Mouse (Mus musculus) embryo, embryonic 9.5 days (tissue): ENCODE data around the gene Nup214.

Source experiments
- DNase-seq: peaks from one replicate; pipeline ENCODE4 v3.0.0-alpha.2; 2017; ENCODE audit errors: extremely low spot score

Nup214 gene

DNA sequence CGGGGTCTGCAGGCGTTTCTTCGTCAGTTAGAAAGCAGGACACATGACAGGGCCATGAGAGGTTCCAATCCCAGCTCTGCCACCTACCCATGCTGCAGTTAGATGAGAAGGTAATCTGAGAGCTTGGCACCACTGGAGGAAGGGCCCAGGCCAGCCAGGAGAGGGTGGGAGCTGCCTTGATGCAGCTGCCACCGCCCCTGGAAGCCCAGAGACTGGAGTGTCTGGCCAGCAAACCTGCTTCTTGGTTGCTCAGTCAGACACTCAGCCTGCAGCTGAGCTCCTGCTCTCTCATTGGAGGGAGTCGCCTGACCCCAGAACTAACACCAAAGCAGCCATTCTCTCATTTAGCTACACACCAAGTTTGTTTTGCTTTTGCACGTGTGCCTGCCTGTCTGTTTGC, 71.1 kb downstream of the Nup214 start:
- DNase-seq = no peak

DNA sequence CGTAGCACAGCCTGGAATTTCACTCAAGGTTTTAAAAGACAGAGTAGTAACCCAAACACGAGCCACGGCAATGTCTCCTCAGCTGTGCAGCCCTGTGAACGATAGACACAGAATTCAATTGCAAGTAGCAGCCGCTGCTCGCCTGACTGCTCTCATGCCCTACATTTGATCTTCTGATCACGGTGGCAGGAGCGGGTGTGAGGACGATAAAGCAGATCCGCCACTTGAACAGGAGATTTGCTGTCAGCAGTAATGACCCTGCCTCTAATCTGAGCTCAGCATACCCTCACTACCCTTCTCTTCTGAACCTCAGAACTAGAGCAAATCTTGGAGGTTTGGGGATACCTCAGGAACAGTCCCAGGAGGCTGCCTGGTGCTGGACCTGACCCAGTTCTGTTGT, 71.8 kb downstream of the Nup214 start:
- DNase-seq = no peak

DNA sequence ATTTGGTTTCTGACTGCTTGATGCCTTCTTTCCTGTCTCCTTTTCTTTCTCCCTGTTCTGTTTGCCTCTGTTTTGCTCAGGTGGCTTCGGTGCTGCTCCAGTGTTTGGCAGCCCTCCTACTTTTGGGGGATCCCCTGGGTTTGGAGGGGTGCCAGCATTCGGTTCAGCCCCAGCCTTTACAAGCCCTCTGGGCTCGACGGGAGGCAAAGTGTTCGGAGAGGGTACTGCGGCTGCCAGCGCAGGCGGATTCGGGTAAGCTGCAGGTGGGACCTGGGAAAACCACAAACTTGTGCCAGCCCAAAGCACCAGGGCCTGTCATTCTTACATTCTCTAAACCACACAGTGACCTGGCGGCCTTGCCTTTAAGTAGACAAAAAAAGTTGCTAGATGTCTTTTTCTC, 73.1 kb downstream of the Nup214 start:
- DNase-seq = no peak

DNA sequence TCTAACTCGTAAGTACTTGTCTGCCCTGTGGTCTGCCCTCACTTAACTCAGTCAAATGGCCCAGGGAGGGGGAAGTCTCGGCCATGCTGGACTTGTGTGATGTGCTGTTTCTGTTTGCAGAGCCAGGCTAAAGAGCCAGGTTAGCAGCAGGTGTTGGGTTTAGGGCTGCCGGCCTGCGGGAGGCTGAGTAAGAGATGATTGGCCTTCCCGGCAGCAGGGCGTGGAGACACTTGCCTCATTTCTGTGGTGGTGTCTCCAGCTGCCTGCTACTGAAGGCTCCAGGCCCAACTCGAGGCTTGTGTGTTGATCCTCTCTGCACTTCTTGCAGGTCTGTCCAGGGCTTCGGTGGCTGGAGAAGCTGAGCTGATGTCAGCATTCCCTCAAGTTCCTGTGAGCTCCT, 77.6 kb downstream of the Nup214 start:
- DNase-seq = no peak

DNA sequence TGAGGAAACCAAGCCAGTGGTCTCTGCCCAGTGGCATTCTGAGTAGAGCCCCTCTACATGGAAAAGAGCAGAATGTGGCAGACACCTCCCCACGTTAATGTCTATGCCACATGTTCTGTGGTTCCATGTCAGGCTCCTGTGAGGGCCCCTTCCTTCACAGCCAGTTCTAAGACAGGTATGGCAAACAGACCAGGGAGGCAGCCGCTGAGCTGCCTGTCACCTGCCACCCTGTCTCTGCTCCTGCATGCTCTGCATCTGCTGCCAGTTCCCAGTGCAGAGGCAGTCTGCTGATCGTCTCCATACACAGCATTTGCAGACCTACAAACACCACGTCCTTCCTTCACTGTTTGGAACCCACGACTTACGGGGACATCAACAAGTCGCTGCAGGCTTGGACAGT, 78.2 kb downstream of the Nup214 start:
- DNase-seq = no peak

DNA sequence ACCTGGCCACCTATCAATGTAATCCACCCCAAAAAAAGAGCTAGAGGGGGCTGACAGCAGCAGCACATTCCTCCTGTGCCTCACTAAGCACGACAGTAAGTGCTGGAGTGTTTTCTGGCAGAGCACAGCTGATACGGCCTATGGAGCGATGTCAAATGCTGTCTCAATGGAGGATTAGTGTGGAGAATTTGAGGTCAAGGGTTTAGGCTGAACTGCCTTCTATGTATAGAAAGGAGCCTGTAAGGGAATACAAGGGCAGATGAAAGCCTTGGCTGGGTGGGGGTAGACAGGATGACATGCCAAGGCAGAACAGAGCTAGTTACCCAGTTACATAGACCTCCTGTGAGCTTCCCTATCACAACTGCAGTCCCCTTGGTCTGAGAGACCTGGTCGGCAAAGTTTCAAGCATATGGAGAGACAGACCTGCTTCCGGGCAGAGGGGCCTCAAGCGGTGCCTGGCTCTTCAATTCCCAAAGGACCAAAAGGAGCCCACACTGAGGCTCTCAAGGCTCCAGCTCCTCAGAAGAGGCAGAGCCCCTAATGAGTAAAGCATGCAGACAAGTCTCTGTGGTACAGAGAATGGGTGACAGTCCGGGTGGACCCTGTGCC, 81.2 kb downstream of the Nup214 start:
- DNase-seq = no peak

DNA sequence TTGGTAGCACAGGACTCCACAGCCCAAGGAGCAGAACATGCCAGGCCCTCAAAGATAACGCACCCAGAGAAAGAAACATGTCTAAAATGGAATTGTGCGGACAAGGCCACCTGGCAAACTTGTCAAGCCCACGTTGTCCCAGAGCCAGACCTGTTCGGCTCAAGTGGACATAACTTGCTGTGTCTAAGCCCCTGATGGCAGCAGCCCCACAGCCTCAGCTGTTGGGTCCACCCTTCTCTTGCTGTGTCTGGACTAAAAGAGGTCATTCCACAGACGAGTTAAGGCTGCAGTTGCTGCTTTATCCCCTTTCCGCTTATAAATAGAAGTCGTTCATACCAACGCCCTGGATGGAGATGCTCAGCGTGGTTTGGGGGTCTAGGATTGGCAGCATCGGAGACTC, 82.3 kb downstream of the Nup214 start:
- no peak for DNase-seq

DNA sequence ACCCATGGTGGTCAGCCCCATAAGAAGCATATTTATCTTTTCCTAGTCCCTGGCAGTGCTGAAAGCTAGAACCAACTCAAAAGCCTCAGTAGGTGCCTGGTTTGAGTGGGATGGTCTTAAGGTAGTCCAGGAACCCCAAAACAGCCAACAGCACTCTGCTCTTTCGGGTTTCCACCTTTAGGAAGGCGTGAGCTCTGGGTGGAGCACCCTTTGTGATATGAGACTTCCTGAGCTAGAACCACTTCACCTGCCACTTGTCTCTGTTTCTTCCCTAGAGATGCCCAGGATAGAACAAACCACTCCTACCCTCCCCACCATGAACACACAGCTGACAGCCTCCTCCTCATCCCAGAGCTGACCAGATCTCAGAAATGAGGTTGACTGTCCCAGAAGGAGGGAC, 83.1 kb downstream of the Nup214 start:
- no peak for DNase-seq

DNA sequence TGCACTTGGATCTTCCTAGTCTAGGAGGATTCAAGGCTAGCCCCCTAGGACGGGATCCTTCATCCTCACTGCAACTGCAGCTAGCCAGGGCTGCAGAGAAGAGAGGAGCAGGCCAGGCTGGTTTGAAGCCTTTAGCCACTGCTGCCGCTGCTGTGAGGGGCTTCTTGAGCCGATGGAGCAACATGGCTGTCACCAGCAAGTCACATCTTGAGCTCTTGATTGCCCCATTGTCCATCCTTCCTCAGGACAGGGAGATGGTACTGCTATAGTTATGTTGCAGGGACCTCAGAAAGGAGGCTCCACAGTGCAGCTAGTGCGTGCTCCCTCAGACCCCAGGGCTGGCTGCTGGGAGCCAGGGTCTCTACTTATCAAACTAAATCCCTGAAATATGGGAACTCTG, 83.6 kb downstream of the Nup214 start:
- no peak for DNase-seq

DNA sequence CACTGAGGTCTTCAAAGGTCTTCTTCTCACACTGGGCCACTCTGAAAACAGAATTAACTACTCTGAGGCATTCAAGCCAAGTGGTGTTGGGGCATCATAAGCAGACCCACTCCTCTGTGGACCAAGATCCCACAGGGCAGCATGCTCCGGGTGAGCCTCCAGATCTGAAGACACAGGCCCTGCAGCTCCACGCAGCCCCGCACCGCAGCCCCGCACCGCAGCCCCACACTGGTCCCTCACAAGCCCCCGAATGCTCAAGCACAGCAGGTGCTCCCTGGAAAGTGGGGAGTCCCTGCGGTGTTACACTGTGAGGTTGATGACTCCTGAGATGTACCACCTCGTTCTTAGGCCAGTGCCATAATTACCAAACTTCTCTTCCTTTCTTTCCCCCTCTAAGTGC, 84.0 kb downstream of the Nup214 start:
- DNase-seq = no peak

DNA sequence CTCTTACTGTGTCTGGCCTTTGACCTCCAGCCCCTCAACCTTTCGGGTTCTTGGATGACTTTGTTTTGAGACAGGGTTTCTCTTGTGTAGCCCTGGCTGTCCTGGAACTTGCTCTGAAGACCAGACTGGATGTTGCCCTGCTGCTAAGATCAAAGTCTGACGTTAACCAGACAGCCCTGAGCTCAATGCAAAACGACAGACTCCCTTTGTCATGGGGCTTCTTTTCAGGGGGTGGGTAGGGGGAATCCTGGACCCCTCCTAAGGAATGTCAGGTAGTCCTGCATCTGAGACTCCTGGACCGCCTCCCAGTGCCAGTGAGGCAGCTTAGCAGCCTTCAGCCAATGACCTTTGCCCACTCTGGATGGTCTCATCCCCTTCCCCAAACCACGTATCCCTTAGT, 84.5 kb downstream of the Nup214 start:
- no peak for DNase-seq

DNA sequence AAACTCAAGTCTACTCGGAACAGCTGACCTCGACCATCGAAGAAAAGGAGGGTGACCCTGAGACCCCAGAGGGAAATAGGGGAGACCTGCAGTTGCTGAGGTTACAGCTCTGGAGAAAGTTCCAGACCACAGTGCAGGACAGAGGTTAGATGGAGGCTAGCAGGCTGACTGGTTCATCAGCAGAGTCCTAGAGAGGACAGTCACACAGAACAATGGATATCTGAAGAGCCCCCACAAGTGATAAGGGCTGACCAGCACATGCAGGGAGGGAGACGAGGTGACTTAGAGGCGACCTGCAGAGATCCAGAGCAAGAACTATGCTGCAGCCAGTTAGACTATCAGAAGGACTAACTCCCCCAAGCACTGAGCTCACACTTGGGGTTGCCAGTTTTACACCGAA, 85.4 kb downstream of the Nup214 start:
- DNase-seq = no peak

DNA sequence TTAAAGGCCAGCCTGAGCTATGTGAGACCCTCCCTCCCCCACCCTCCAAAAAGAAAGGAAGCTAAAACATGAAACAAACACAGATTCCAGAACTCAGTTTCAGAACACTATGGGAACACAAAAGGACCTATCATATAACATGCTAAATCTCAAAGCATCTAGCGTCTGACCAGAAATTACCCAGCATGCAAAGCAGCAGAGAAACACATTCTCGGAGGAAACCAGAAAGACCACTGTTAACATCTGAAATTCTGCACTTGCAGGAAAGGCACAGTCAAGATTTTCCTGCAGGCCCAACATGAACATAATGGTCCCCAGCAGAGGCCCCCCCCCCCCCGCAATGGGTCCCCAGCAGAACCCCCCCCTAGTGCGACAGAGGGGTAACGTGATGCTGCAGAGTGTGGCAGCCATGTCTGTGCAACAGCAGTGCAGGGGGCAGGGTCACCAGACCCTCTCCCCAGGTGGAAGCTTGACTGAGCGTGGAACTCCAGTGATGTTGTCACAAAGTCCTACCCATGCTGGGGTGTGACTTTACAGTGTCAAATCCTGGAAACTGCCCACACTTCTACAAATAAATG, 86.1 kb downstream of the Nup214 start:
- no peak for DNase-seq

DNA sequence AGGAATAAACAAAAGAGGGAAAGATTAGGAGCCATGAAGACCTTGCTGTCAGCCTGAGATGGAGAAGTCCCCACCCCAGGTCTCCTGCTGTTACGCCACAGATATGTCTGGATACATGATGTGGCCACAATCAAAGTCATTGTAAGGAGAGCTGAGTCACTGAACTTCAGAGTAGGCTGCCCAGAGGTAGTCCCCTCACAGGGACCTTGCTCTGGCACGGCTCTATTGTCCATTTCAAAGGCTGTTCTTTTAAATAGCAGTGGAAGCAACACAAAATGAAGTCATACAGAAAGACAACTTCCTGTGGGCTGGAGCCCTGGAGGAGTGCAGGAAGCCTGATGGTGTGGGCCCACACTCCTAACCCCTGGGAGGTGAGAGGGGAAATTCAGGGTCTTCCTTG, 87.0 kb downstream of the Nup214 start:
- DNase-seq = no peak

DNA sequence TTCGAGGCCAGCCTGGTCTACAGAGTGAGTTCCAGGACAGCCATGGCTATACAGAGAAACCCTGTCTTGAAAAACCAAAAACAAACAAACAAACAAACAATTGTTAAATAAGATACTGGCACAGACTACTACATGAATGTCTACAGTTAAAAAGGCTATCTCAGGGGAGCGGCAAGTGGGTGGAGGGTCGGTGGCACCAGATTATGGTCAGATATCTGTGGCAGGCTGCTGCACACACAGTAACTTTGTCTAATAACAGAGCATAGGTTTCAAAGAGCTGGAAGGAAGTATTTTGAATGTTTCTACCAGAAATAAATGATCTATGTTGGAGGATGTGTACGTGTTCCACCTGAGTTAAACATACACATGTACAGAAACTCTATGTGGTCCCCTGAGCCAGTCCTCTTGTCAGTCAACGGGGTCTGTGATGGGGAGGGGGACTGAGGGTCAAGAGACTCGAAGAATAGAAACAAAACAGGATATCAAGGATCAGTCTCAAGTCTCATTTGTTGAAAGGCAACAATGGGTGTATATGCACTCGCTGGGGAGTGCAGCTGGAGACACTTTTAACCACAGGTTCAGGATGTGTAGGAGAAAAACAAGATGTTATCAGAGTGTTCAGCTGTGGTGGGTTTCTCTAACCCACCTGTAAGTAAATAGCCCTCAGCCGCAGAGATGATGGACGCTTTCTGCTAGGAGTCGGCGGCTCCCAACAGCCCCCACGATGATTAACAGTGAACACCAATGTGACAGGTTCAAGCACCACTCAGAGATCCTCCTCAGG, 87.7 kb downstream of the Nup214 start:
- DNase-seq = no peak

DNA sequence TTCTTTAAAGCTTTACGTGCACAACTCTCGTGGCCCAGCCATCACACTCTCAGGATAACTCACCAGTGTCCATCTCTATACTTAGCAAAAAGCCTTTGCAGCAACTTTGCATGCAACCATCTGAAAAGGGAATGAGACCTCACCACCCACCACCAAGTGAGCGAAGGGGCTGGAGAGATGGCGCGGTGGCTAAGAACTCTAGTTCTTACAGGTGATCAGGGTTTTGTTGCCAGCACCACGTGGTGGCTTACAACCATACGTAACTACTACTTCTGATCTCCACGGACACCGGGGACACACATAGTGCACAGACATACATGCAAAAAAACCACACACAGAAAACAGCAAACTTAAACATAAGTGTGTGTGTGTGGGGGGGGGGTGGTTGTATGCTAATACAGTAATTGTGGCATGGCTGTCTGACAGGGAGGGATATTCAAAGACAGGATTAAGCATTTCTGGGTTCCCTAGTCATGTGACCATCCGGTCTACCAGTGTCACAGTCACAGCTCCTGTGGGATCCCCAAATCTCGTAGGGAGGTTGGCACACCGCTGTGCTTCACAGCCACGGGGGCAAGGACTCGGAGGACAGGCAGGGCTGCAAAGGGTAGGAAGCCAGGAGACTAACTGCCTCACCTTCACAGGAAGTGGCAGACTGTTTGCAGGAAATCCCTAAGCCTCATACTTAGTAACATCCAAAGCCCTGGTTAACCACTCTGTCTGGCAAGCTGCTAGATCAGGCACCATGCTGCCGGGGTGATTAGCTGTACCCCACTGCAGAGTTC, 88.6 kb downstream of the Nup214 start:
- DNase-seq = no peak

DNA sequence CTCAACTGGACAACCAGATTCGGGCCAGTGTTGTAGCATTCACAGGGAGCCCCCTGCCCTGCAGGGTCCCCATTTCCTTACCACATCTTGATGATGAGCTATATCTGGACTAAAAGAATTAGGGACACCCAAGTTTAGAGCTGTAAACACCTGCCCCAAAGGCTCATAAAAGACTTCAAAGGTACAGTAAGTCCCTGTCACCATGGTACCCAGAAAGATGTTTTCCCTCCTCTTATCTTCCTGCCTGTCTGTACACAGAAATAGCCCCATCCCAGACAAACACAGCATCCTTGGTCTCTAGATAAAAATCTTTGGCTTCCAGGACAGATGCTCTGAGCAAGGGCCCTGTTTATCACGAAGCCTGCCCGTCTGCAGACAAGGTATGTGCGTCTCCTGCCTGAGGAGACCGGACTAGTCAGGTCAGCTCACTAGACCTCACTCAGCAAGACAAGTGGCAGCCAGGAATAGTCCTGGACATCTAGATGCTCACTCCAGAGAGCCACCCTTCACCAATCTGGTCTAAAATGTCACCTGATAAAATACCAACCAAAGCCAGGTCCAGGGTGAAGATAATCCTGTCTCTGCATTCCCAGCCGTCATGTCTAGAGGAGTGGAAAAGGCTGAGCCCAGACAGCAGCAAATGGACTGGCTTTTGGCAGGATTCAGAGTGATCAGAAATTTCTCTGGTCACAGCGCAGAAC, 89.4 kb downstream of the Nup214 start:
- no peak for DNase-seq

DNA sequence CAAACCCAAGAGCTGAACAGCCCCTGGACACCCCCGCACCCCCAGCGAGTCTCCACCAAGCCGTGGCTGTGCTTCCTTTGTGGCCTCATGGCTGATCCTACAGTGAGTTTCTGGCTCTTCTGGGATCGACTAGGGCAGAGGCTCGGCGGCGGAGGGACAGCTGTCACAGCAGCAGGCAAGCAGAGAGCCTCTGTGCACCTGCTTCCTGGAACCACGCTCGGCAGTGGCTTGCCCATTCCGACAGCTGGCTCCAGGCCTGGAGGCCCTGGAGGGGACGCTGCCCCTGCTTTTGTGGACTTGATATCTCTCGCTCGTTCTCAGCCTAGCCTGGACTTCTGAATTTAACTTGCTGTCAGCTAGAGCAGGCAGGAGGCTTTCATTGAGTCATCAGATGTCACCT, 90.7 kb downstream of the Nup214 start:
- no peak for DNase-seq

DNA sequence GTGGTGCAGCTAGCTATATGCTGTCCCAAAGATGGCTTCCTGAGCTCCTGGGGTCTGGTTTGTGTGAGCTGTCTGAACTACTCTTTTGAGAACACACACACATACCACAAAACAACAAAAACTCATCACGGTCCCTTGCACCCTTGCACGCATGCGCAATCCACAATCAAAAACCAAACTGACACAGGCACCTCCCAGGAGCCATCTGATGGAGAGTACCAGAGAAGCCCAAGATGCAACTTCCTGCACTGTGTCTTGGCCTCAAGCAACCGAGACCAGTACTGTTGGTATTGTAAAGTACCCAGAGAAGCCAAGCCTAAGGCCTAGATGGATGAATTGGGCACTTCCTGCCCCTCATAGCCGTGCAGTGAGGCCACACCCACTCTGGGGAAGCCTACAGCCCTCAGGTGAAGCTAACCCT, 91.1 kb downstream of the Nup214 start:
- DNase-seq = no peak

DNA sequence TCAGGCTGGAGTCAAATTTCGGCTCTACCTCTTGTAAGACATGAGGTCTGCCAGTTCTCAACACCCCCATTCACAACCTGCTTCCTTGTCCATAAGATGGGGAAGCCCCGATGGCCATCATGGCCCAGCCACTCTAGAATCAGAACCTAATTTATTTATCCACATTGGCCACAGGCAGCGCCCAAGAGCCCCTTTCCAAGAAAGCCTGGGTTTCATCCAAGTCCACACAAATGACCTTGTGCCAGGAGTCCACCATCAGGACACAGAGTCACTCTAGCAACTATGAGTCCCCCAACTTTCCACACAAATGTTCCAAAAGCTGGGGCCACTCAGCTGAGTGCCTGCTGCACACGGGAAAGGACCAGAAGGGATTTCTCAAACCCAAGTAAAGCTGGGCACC, 91.8 kb downstream of the Nup214 start:
- DNase-seq = no peak

DNA sequence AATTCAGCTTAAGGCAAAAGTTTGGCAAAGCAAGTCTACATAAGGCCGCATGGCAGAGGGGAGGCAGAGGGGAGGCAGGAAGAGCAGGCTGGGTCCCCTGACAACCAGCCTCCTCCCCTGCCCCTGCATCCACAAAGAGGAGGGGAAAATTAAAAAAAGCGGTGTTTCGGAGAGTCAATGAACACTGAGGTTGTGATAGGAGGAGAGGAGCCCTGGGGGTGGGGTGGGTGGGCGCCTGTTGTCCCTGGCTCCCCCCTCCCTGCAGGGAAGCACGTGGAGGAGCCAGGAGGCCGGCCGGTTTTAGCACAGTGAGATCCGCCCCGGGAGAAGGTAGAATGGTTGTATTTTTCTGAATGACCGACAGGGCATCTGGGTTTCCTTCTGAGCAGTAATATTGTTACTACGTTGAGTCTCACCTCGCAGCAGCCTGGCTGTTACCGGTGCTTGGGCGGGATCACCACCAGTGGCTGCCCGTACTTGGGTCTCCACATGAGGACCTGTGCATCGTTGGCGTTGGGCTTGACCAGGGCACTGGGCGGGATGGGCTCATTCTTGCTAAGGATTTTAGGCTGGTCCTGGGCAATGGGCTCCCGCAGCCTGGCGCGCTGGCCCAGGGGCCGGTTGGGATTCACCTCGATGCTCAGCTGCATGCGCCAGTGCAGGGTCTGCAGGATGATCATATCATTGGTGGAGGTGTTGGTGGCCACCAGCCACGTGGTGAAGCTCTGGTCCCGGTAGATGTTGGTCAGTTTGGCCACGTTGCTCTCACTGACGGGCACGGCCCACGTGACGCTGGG, 94.8 kb downstream of the Nup214 start:
- no peak for DNase-seq
